Mouse (Mus musculus): Measurements from ENCODE around the gene Tuba1b.

Tuba1b gene

DNA sequence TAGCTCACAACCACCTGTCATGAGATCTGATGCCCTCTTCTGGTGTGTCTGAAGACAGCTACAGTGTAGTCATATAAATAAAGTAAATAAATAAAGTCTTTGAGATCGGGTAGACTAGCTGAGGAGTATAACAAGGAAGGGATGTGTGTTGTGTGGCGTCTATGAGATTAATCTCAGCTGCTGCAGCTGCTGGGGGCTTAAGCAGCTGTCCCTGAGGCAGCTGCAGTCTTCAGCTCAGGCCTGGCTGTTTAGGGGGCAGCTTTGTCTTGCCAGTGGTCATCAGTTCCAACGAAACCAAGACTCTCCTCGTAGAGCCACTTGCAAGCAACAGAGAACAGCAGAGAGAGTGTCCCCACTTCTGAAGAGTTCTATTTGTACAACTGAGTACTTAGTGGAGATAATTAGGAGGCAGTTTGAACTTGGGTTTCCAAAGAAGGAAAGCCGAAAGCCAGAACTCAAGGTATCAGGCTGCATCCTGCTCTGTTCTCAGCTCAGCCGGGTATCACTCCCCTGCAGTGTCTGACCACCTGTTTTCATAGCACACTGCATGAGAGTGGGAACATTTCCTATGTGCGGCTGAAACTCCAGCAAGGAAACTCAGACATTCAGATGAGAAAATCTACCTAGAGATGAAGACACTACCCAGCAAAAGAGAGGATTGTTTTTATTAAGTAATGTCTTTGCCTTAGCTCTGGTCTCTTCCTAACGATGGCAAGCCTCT lies 47.5 kb downstream of the Tuba1b start:
- no peak for DNase-seq

DNA sequence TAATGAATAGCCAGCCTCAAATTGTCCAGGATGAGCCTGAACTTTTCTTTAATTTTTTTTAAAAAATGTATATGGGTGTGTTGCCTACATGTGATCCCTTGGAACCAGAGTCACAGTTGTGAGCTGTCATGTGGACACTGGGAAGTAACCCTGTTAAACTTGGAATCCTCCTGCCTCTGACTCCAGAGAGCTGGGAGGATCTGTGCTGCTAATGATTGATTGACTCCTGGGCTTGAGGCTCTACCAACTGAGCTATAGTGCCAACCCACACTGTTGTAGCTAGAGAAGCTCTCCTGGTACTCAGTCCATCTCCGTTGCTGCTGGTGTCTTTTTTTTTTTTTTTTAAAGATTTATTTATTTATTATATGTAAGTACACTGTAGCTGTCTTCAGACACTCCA lies 50.3 kb downstream of the Tuba1b start:
- DNase-seq: no peak

DNA sequence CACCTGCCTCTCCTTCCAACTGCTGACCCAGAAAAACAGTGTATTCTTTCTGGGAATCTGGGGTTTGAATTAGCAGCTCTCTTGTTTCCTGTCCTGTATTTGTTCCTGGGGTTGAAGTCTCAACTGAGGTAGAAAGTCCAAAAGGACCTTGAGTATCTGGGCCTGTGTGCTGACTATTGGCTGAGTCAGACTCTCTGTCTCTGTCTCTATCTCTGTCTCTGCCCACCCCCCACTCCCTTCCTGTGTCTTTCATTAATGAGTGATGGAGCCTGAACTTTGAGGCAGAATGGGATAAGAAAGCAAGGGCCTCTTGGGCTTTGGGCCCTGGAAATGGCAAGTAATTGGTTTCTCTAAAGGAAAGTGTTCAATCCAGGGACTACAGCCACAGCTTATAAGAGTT lies 50.7 kb downstream of the Tuba1b start:
- no peak for DNase-seq

DNA sequence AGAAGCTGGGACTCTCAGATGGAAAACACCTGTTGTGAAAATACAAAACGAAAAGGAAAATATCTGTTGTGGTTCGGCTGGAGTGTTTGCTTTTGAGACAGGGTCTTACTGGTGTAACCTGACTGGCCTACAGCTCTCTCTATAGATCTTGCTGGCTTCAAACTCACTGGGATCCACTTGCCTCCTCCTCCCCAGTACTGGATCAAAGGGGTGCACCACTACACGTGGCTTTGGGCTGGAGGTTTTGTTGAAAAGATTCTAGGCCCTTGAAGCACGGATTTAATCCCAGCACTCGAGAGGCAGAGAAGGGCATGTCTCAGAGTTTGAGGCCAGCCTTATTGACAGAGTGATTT lies 52.7 kb downstream of the Tuba1b start:
- no peak for DNase-seq
